Mouse (Mus musculus): Measurements from ENCODE around the gene Tomm6. TPM values are rescaled to one million over a fixed set of nuclear protein-coding genes. Genes with fewer than 3 reads are reported as not detected.

Tomm6 gene
- polyA plus RNA-seq, 2 experiments from 2014 or later: 297 to 309 TPM

- no peak for ATAC-seq
These were observed 36.2 kb downstream of the Tomm6 start for GRCm38 (mm10) chr17:47651953-47652352.

GRCm38 (mm10) chr17:47648966-47649365, 39.2 kb downstream of the Tomm6 start:
- ATAC-seq: no peak

GRCm38 (mm10) chr17:47646683-47647082, 41.5 kb downstream of the Tomm6 start:
- ATAC-seq: peak; percentile 57

GRCm38 (mm10) chr17:47642992-47643391, 45.2 kb downstream of the Tomm6 start:
- no peak for ATAC-seq

Other genes with a start within 250 kb of the Tomm6 start
- gene Taf8, start 186.1 kb downstream of the Tomm6 start, polyA plus RNA-seq (2017; shearing (Covaris generic)): 10 to 100 TPM; 51.5 to 61.3 TPM
- 100 to 1,000 TPM; 133 to 141 TPM for gene Ccnd3, start 183.3 kb downstream of the Tomm6 start, polyA plus RNA-seq (2017; shearing (Covaris generic))
- gene Bysl, start 76.9 kb downstream of the Tomm6 start, polyA plus RNA-seq (2017; shearing (Covaris generic)): 10 to 100 TPM in 1 of 2 experiments, 1 to 10 TPM in 1; 6.6 to 10.8 TPM
- 10 to 100 TPM; 23.6 to 30.0 TPM for gene Med20, start 76.8 kb downstream of the Tomm6 start, polyA plus RNA-seq (2017; shearing (Covaris generic))
- gene Gm20517, start 76.8 kb downstream of the Tomm6 start, polyA plus RNA-seq (2017; shearing (Covaris generic)): 1 to 10 TPM in 1 of 2 experiments, under 1 TPM in 1; 0.89 to 1.1 TPM
- gene Usp49, start 57.7 kb downstream of the Tomm6 start, polyA plus RNA-seq (2017; shearing (Covaris generic)): under 1 TPM; 0.60 to 0.71 TPM
- not detected for gene Frs3, start 644 bp upstream of the Tomm6 start, polyA plus RNA-seq (2017; shearing (Covaris generic))
- gene Gm21981, start 6.1 kb upstream of the Tomm6 start, polyA plus RNA-seq (2017; shearing (Covaris generic)): not detected
- gene Prickle4, start 6.3 kb upstream of the Tomm6 start, polyA plus RNA-seq (2017; shearing (Covaris generic)): not detected
- not detected for gene Pgc, start 38.5 kb upstream of the Tomm6 start, polyA plus RNA-seq (2017; shearing (Covaris generic))
- 10 to 100 TPM in 1 of 2 experiments, 1 to 10 TPM in 1; 8.7 to 14.9 TPM for gene Tfeb, start 48.6 kb upstream of the Tomm6 start, polyA plus RNA-seq (2017; shearing (Covaris generic))
- not detected for gene Mdfi, start 146.3 kb upstream of the Tomm6 start, polyA plus RNA-seq (2017; shearing (Covaris generic))
- gene Foxp4, start 236.3 kb upstream of the Tomm6 start, polyA plus RNA-seq (2017; shearing (Covaris generic)): 1 to 10 TPM; 3.8 to 4.6 TPM

Data from activated CD4-positive, CD25-positive, alpha-beta regulatory T cell, adult 4 months (primary cell).